Mouse (Mus musculus) brown adipose tissue, adult 24 weeks (tissue): ENCODE results near the gene BC100530. TPM values are rescaled to one million over a fixed set of nuclear protein-coding genes. Genes with fewer than 3 reads are reported as not detected.
"Not testable (repeated sequence)": the region's sequence is repeated elsewhere in the genome, so short reads cannot be mapped to it uniquely, and the experiment has no call there.

ENCODE experiments used
- H3K27ac ChIP-seq: fragments of 200-500 bp; replicated peaks from 2 replicates; pipeline ENCODE4 v1.5.1; 2012; ENCODE audit warnings: low read depth, mild to moderate bottlenecking, low read length
- H3K4me1 ChIP-seq: fragments of 200-500 bp; 2 replicates; pipeline ENCODE4 v1.6.1; 2012; ENCODE audit warnings: low read length, mixed read lengths; ENCODE audit not compliant: control insufficient read depth, insufficient read depth, insufficient read length
- H3K4me3 ChIP-seq: fragments of 200-500 bp; 2 replicates; pipeline ENCODE4 v1.5.1; 2012; ENCODE audit warnings: low read depth, mild to moderate bottlenecking, low read length, moderate library complexity; ENCODE audit not compliant: insufficient read depth
- polyA plus RNA-seq: library from polyadenylated mRNA; stranded (reverse); fragments of >200 nt; gene quantifications from 2 replicates; pipeline ENCODE4 v1.2.4, GENCODE M21; 2012; ENCODE audit not compliant: missing spikeins, insufficient read depth, insufficient read length

BC100530 gene
- polyA plus RNA-seq = not detected in 2 replicates

DNA sequence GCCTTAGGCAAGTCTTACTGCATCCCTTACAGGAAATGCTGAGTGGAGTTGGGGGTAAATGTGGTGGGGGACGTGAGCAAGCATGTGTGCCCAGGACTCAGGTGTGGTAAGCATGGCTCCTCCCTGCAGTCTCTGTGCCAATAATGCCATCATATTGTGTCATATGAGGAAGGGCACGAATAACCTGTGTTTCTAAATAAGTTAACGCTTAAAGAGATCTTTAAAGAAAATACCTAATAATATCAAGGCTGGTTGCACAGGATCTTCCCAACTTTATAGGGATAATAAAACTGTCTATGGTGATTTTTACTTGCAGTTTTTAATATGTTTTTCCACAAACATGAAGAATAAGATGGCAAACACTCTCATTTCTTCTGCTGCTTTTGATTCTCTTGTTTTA is at the start of gene BC100530:
BC100530 (minus strand) TSS at position 101 of the 400 bp plus-strand sequence.
- not testable (repeated sequence) for H3K27ac ChIP-seq, H3K4me3 ChIP-seq

DNA sequence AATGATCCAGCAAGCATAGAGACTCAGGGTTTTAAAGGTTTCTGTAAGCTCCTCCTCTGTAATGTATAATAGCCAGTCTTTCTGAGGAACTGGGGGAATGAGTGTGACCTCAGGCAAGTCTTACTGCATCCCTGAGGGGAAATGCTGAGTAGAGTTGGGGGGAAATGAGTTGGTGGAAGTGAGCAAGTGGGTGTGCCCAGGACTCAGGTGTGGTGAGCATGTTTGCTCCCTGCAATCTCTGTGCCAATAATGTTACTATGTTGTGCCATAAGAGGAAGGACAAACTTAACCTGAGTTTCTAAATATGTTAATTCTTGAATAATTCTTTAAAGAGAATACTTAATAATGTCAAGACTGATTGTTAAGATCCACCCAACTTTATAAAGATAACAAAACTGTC is 40.8 kb upstream of the BC100530 start, which contains the start of gene Stfa2:
Stfa2 (minus strand) TSS at position 101 of the 400 bp plus-strand sequence.
- Histone ChIP-seq H3K4me3 (no peak within 1 kb of the TSS), H3K4me1 (no peaks in the 10 kb centered on the region), H3K27ac (no peak within 1 kb of the TSS)

More for the DNA sequence above, at the start of gene BC100530:
- not testable (repeated sequence) for H3K4me1 ChIP-seq

DNA sequence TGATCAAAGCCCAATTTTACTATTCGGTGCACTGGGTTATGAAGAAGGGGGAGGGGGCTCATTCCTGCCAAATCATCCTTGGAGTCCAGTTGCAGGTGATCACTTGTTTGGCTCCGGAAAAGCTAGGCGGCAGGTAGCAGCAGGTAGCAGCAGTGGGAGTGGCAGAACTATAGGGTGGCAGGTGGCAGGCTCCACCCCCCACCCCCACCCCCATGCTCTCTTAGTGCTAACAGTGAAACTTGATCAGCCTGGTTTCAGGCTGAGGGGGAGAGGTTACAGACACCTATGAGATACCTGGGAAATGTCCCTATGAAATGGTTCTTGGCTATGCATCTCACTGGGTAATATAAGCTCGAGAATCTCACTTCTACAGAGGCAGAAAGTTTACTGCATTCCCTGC is 21.5 kb upstream of the BC100530 start:
- no peak overlapping the region for H3K4me3 ChIP-seq
- H3K4me1 ChIP-seq = no peaks in the 10 kb centered on the region
- H3K27ac ChIP-seq = no peak overlapping the region

DNA sequence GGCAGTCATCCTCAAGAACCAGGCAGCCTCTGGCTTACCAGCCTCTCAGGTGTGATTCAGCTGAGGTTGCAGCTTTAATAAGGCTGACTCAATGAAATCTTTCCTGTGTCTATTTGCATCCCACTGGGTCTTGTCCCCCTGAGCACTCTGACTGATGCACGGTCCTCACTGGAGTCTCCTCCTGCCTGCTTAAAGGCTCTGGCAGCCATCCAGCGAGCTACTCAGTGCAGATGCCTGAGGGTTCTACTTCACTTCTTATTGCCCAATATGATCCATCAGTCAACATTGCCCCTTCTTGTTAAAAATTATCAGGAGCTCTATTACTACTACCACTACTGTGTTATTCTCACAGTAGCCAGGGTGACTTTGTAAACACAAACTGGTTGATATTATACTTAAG is 30.4 kb downstream of the BC100530 start:
- Histone ChIP-seq H3K4me3 (no peak overlapping the region), H3K27ac (no peak overlapping the region), H3K4me1 (no peaks in the 10 kb centered on the region)

DNA sequence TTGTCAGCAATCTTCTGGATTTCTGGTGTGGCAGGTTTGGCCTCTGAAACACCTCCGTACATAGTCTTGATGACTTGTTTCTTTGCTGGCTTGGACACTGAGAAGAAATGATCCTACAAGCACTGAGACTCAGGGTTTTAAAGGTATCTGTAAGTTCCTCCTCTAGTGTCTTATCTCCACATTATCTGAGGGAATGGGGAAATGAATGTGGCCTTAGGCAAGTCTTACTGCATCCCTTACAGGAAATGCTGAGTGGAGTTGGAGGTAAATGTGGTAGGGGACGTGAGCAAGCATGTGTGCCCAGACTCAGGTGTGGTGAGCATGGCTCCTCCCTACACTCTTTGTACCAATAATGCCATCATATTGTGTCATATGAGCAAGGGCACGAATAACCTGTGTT is 33.3 kb downstream of the BC100530 start, which contains the start of gene BC117090:
BC117090 (minus strand) TSS at position 101 of the 400 bp plus-strand sequence.
- H3K4me1 ChIP-seq = no peaks in the 10 kb centered on the region
- no peak within 1 kb of the TSS for H3K4me3 ChIP-seq
- no peak within 1 kb of the TSS for H3K27ac ChIP-seq

DNA sequence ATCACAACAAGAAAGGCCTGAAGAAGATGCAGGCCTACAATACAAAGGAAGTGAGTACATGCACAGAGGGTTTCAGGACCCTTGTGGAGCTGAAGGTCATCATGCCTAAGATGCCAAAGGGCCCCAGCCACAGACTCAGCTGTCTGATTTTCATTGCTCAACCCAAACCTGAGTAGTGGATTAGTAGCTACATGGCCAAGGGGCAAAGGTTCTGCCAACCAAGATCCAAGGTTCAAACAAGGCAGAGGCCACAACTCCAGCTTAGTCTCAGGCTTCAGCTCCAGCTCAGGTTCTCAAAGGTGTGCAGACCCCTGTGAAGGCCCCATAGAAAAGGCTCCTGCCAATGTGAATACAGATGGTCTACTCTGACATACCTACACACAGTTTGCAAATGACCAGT is 48.3 kb downstream of the BC100530 start:
- H3K4me3 ChIP-seq = no peak overlapping the region
- H3K4me1 ChIP-seq = no peaks in the 10 kb centered on the region
- H3K27ac ChIP-seq = no peak overlapping the region

DNA sequence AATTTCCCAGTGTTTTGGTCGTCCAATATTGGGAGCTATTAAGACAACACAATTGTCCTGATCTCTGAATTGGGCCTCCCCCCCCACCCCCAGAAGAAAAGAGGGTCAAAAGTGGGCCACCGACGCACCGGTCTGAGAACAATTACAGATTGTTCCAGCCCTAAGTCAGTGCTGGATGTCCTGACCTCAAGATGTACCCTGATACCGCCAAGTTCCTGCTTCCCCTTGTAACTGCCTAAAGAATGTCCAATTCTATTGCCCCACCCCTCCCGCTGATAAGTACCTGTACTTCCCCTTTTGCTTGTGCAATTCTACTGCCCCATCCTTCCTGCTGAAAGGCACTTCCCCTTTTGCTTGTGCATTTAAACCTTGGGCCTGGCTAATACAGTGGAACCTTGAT is 51.4 kb downstream of the BC100530 start:
- H3K4me3 ChIP-seq, H3K4me1 ChIP-seq: not testable (repeated sequence)
- H3K27ac ChIP-seq = peak overlapping the region; percentile 56

Other genes with a start within 250 kb of the BC100530 start
- gene Csta1, start 236.5 kb downstream of the BC100530 start, polyA plus RNA-seq = not detected in 2 replicates
- not detected in 2 replicates for gene Stfa2l1, start 210.9 kb downstream of the BC100530 start, polyA plus RNA-seq
- gene Gm5483, start 183.5 kb downstream of the BC100530 start, polyA plus RNA-seq = not detected in 2 replicates
- not detected in 2 replicates for gene Gm5416, start 157.3 kb downstream of the BC100530 start, polyA plus RNA-seq
- not detected in 2 replicates for gene 2010005H15Rik, start 146.3 kb downstream of the BC100530 start, polyA plus RNA-seq
- gene Stfa1, start 90.8 kb downstream of the BC100530 start, polyA plus RNA-seq = not detected in 2 replicates
- gene BC117090, start 33.4 kb downstream of the BC100530 start, polyA plus RNA-seq = not detected in 2 replicates
- gene Stfa2, start 40.7 kb upstream of the BC100530 start, polyA plus RNA-seq = not detected in 2 replicates
- gene Stfa3, start 87.6 kb upstream of the BC100530 start, polyA plus RNA-seq = not detected in 2 replicates
- 0.42 TPM in 1 of 2 replicates, not detected in the other for gene Casr, start 194.4 kb upstream of the BC100530 start, polyA plus RNA-seq